Mouse (Mus musculus) embryonic facial prominence, embryonic 11.5 days (tissue): ENCODE results near the gene Olfr1148. TPM values are rescaled to one million over a fixed set of nuclear protein-coding genes. Genes with fewer than 3 reads are reported as not detected.

Source experiments
- ATAC-seq: fragments of 200-750 bp; cut with Nextera tagmentation; replicated peaks from 2 replicates; pipeline ENCODE4 v1.8.0; 2017; ENCODE audit warnings: low read depth; ENCODE audit not compliant: insufficient number of reproducible peaks, low FRiP score, low TSS enrichment
- DNase-seq: peaks from one replicate; pipeline ENCODE4 v3.0.0-alpha.2; 2015; ENCODE audit warnings: low spot score
- H3K27ac ChIP-seq: fragments of 300-500 bp; sonication (generic); replicated peaks from 2 replicates; pipeline ENCODE4 v1.5.1; 2014; ENCODE audit warnings: mild to moderate bottlenecking, low read depth, low read length, control low read depth
- H3K27me3 ChIP-seq: fragments of 300-500 bp; sonication (generic); 2 replicates; pipeline ENCODE4 v1.6.1; 2014; ENCODE audit warnings: mild to moderate bottlenecking, low read length, moderate library complexity, mixed read lengths; ENCODE audit not compliant: control insufficient read depth, insufficient read depth
- H3K36me3 ChIP-seq: fragments of 300-500 bp; sonication (generic); replicated peaks from 2 replicates; pipeline ENCODE4 v1.6.1; 2014; ENCODE audit warnings: low read depth, mild to moderate bottlenecking, low read length, moderate library complexity, mixed read lengths; ENCODE audit not compliant: control insufficient read depth, insufficient read depth
- H3K4me1 ChIP-seq: fragments of 300-500 bp; sonication (generic); 2 replicates; pipeline ENCODE4 v1.6.1; 2014; ENCODE audit warnings: low read length, mixed read lengths; ENCODE audit not compliant: control insufficient read depth, insufficient read depth
- H3K4me2 ChIP-seq: fragments of 300-500 bp; sonication (generic); 2 replicates; pipeline ENCODE4 v1.6.1; 2014; ENCODE audit warnings: low read depth, mild to moderate bottlenecking, control low read depth, low read length, moderate library complexity
- H3K4me3 ChIP-seq: fragments of 300-500 bp; sonication (generic); 2 replicates; pipeline ENCODE4 v1.5.1; 2014; ENCODE audit warnings: low read depth, low read length, control low read depth
- H3K9ac ChIP-seq: fragments of 300-500 bp; sonication (generic); replicated peaks from 2 replicates; pipeline ENCODE4 v1.6.1; 2014; ENCODE audit warnings: mild to moderate bottlenecking, control low read depth, low read length
- H3K9me3 ChIP-seq: fragments of 300-500 bp; sonication (generic); replicated peaks from 2 replicates; pipeline ENCODE4 v1.6.1; 2016; ENCODE audit warnings: mild to moderate bottlenecking, low read length, inconsistent platforms, mixed read lengths; ENCODE audit not compliant: control insufficient read depth
- WGBS: fragments of 180-500 bp; shearing (Covaris S2); extraction: QIAGEN DNeasy Blood & Tissue Kit; methylation state at CpG from one replicate; pipeline ENCODE4 v1.1.7; 2014; 5-methylcytosine and 5-hydroxymethylcytosine counted together
- polyA plus RNA-seq: library from polyadenylated mRNA; unstranded; fragments of >200 nt; fragmentation: Nextera tagmentation; extraction: Ambion mirVana; gene quantifications from 2 replicates; pipeline ENCODE4 v1.2.1, GENCODE M21; 2014

The Olfr1148 gene
- not detected in 2 replicates for polyA plus RNA-seq

DNA sequence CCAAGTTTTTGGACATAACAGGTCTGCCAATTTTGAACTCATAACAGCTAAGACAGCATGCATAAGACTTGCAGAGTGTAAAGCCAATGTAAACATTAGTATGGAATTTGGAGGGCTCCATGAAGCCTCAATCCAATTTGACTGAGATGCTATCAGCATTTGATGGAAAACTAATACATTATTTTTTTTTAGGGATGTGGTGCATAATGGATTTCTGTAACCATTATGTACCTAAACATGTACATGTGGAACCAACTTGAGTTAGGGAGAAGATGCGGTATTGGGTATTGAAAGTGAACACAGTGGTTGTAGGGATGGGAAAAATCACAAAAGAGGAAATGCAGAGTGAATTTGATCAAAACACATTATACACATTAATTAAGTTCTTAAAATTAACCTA, at the start of gene Olfr1148:
Gene Olfr1148 (plus strand): TSS at position 301 of the 400 bp plus-strand sequence.
- Histone ChIP-seq H3K36me3 (no peaks in the 10 kb centered on the region), H3K4me3 (no peak within 1 kb of the TSS), H3K4me1 (no peaks in the 10 kb centered on the region), H3K4me2 (no peak within 1 kb of the TSS), H3K27ac (no peak within 1 kb of the TSS), H3K27me3 (no peaks in the 10 kb centered on the region), H3K9me3 (no peaks in the 10 kb centered on the region), H3K9ac (no peak within 1 kb of the TSS)
- no peak for ATAC-seq
- no peak for DNase-seq
- 95% methylated on average over 1 of the region's 1 CpGs for WGBS

- Histone ChIP-seq H3K4me3 (no peak within 1 kb of the TSS), H3K9me3 (no peaks in the 10 kb centered on the region), H3K4me1 (no peaks in the 10 kb centered on the region), H3K4me2 (no peak within 1 kb of the TSS), H3K27me3 (no peaks in the 10 kb centered on the region), H3K27ac (no peak within 1 kb of the TSS), H3K9ac (no peak within 1 kb of the TSS), H3K36me3 (no peaks in the 10 kb centered on the region)
- DNase-seq = no peak
- no peak for ATAC-seq
Measured at GRCm38 (mm10) chr2:87800292-87800691, 30.0 kb upstream of the Olfr1148 start, which contains the start of gene Olfr1143. Gene Olfr1143, plus strand, starts transcription at chr2:87800592.

GRCm38 (mm10) chr2:87809522-87809921, 20.8 kb upstream of the Olfr1148 start, which contains the start of gene Olfr1145:
Gene Olfr1145, plus strand, starts transcription at chr2:87809822.
- Histone ChIP-seq H3K4me1 (no peaks in the 10 kb centered on the region), H3K36me3 (no peaks in the 10 kb centered on the region), H3K27ac (no peak within 1 kb of the TSS), H3K27me3 (no peaks in the 10 kb centered on the region), H3K4me3 (no peak within 1 kb of the TSS), H3K9me3 (no peaks in the 10 kb centered on the region), H3K4me2 (no peak within 1 kb of the TSS), H3K9ac (no peak within 1 kb of the TSS)
- WGBS = 68% methylated on average over 1 of the region's 1 CpGs
- no peak for ATAC-seq
- no peak for DNase-seq

GRCm38 (mm10) chr2:87843693-87844092, 13.4 kb downstream of the Olfr1148 start, which contains the start of gene Olfr1150-ps1:
Gene Olfr1150-ps1, plus strand, starts transcription at chr2:87843993.
- Histone ChIP-seq H3K9ac (no peak within 1 kb of the TSS), H3K36me3 (no peaks in the 10 kb centered on the region)
- no peak for ATAC-seq

GRCm38 (mm10) chr2:87855562-87855961, 25.2 kb downstream of the Olfr1148 start, which contains the start of gene Olfr1151:
Gene Olfr1151, plus strand, starts transcription at chr2:87855862.
- no peaks in the 10 kb centered on the region for H3K27me3 ChIP-seq
- H3K9me3 ChIP-seq = no peaks in the 10 kb centered on the region
- no peak within 1 kb of the TSS for H3K9ac ChIP-seq
- ATAC-seq (no peak), DNase-seq (no peak)
- H3K27ac ChIP-seq = no peak within 1 kb of the TSS
- no peak within 1 kb of the TSS for H3K4me3 ChIP-seq
- no peaks in the 10 kb centered on the region for H3K4me1 ChIP-seq
- 87% methylated on average over 1 of the region's 1 CpGs for WGBS
- no peaks in the 10 kb centered on the region for H3K36me3 ChIP-seq
- H3K4me2 ChIP-seq = no peak within 1 kb of the TSS

More at GRCm38 (mm10) chr2:87843693-87844092, 13.4 kb downstream of the Olfr1148 start, which contains the start of gene Olfr1150-ps1:
- Histone ChIP-seq H3K4me3 (no peak within 1 kb of the TSS), H3K27me3 (no peaks in the 10 kb centered on the region), H3K27ac (no peak within 1 kb of the TSS), H3K9me3 (no peaks in the 10 kb centered on the region), H3K4me1 (no peaks in the 10 kb centered on the region), H3K4me2 (no peak within 1 kb of the TSS)
- WGBS = 81% methylated on average over 1 of the region's 1 CpGs
- DNase-seq = no peak

- no peak within 1 kb of the TSS for H3K27ac ChIP-seq
- ATAC-seq (no peak), DNase-seq (no peak)
- no peaks in the 10 kb centered on the region for H3K36me3 ChIP-seq
- H3K9me3 ChIP-seq = no peaks in the 10 kb centered on the region
- no peak within 1 kb of the TSS for H3K4me2 ChIP-seq
- no peak within 1 kb of the TSS for H3K4me3 ChIP-seq
- no peaks in the 10 kb centered on the region for H3K27me3 ChIP-seq
- H3K9ac ChIP-seq = no peak within 1 kb of the TSS
- no peaks in the 10 kb centered on the region for H3K4me1 ChIP-seq
Measured at GRCm38 (mm10) chr2:87866192-87866591, 35.9 kb downstream of the Olfr1148 start, which contains the start of gene Olfr1152. Gene Olfr1152, plus strand, starts transcription at chr2:87866492.

Other genes starting within 250 kb of the Olfr1148 start
- gene Olfr1130, start 224.3 kb upstream of the Olfr1148 start, polyA plus RNA-seq = not detected in 2 replicates
- gene Olfr1131, start 203.4 kb upstream of the Olfr1148 start, polyA plus RNA-seq = not detected in 2 replicates
- gene Olfr1132, start 193.0 kb upstream of the Olfr1148 start, polyA plus RNA-seq = not detected in 2 replicates
- gene Olfr1133, start 183.2 kb upstream of the Olfr1148 start, polyA plus RNA-seq = not detected in 2 replicates
- gene Olfr1134, start 172.1 kb upstream of the Olfr1148 start, polyA plus RNA-seq = not detected in 2 replicates
- gene Olfr1135, start 156.9 kb upstream of the Olfr1148 start, polyA plus RNA-seq = not detected in 2 replicates
- gene Olfr1136, start 136.6 kb upstream of the Olfr1148 start, polyA plus RNA-seq = not detected in 2 replicates
- gene Olfr1137, start 117.4 kb upstream of the Olfr1148 start, polyA plus RNA-seq = not detected in 2 replicates
- gene Olfr1138, start 90.6 kb upstream of the Olfr1148 start, polyA plus RNA-seq = not detected in 2 replicates
- not detected in 2 replicates for gene Olfr1140, start 86.8 kb upstream of the Olfr1148 start, polyA plus RNA-seq
- not detected in 2 replicates for gene Olfr1141, start 76.5 kb upstream of the Olfr1148 start, polyA plus RNA-seq
- gene Olfr152, start 51.0 kb upstream of the Olfr1148 start, polyA plus RNA-seq = not detected in 2 replicates
- gene Olfr1143, start 29.9 kb upstream of the Olfr1148 start, polyA plus RNA-seq = 0.17 TPM in 1 of 2 replicates, not detected in the other
- gene Olfr1145, start 20.7 kb upstream of the Olfr1148 start, polyA plus RNA-seq = not detected in 2 replicates
- gene Olfr1150-ps1, start 13.5 kb downstream of the Olfr1148 start, polyA plus RNA-seq = not detected in 2 replicates
- gene Olfr1151, start 25.3 kb downstream of the Olfr1148 start, polyA plus RNA-seq = not detected in 2 replicates
- gene Olfr1152, start 36.0 kb downstream of the Olfr1148 start, polyA plus RNA-seq = not detected in 2 replicates
- gene Olfr1153, start 64.4 kb downstream of the Olfr1148 start, polyA plus RNA-seq = not detected in 2 replicates
- not detected in 2 replicates for gene Olfr1154, start 74.6 kb downstream of the Olfr1148 start, polyA plus RNA-seq
- not detected in 2 replicates for gene Olfr1155, start 114.6 kb downstream of the Olfr1148 start, polyA plus RNA-seq
- not detected in 2 replicates for gene Olfr1156, start 122.6 kb downstream of the Olfr1148 start, polyA plus RNA-seq
- not detected in 2 replicates for gene Olfr1157, start 137.8 kb downstream of the Olfr1148 start, polyA plus RNA-seq
- gene Olfr74, start 144.1 kb downstream of the Olfr1148 start, polyA plus RNA-seq = not detected in 2 replicates
- not detected in 2 replicates for gene Olfr1158, start 159.6 kb downstream of the Olfr1148 start, polyA plus RNA-seq
- not detected in 2 replicates for gene Olfr1160, start 177.7 kb downstream of the Olfr1148 start, polyA plus RNA-seq
- gene Olfr1161, start 192.2 kb downstream of the Olfr1148 start, polyA plus RNA-seq = not detected in 2 replicates
- not detected in 2 replicates for gene Olfr73, start 207.2 kb downstream of the Olfr1148 start, polyA plus RNA-seq
- gene Olfr1162, start 220.6 kb downstream of the Olfr1148 start, polyA plus RNA-seq = not detected in 2 replicates
- not detected in 2 replicates for gene Olfr1163, start 241.3 kb downstream of the Olfr1148 start, polyA plus RNA-seq